Mouse (Mus musculus): ENCODE measurements around the gene Zbtb16.

DNA sequence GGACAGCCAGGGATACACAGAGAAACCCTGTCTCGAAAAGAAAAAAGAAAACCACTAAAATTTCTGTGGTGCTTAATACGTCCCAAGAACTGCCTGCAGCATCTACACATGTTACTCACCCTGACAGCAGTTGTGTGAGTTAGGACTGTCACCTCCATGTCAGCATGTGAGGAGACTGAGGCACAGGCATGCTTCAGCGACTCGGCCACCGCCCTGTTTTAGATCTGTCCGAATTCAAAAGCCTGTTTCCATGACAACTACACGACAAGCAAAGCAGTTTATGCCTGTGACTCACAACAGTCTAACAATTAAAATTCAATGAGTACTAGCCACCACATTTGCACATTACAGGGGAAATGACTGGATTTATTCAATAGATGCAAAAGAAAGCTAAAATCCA is 228.6 kb downstream of the Zbtb16 start:
- TF ChIP-seq MAFK (IDR thresholded peaks at IDR 0.05; ENCODE audit: insufficient read depth, low read depth, low read length), result no peak
- TF ChIP-seq CHD2 (IDR thresholded peaks at IDR 0.05; ENCODE audit: low read depth, low read length), result no peak
- no peak for TF ChIP-seq ZC3H11A (IDR thresholded peaks at IDR 0.05; ENCODE audit: borderline replicate concordance, low read depth, low read length)
- TF ChIP-seq HCFC1 (IDR thresholded peaks at IDR 0.05; ENCODE audit: borderline replicate concordance, insufficient read depth, low read length), result no peak
- TF ChIP-seq ZNF384 (IDR thresholded peaks at IDR 0.05; ENCODE audit: low read depth, low read length), result no peak
